Mouse (Mus musculus) E14TG2a.4 (cell line): ENCODE results near the gene Hist1h4b.

Experiments used
- CTCF ChIP-seq: conservative IDR thresholded peaks from 2 replicates; pipeline ENCODE4 v1.5.1; 2014; ENCODE audit warnings: low read length
- NANOG ChIP-seq: IDR thresholded peaks from 2 replicates; pipeline ENCODE4 v1.6.1; 2014; ENCODE audit warnings: borderline replicate concordance, low read length, mixed read lengths
- POU5F1 ChIP-seq: IDR thresholded peaks from 2 replicates; pipeline ENCODE4 v1.6.1; 2014; ENCODE audit warnings: low read length, borderline replicate concordance

- peak; percentile 77 for TF ChIP-seq CTCF
- TF ChIP-seq POU5F1, result no peak
- no peak for TF ChIP-seq NANOG
Measured at GRCm38 (mm10) chr13:23792520-23792919, 35.7 kb downstream of the Hist1h4b start.
